Mouse (Mus musculus): Measurements from ENCODE around the gene Olfr522. TPM values are rescaled to one million over a fixed set of nuclear protein-coding genes. Genes with fewer than 3 reads are reported as not detected.

Olfr522 gene
- total RNA-seq, 2 experiments from 2014 or later: not detected

GRCm38 (mm10) chr7:140115583-140116328, 48.8 kb downstream of the Olfr522 start, which contains the start of gene Paox:
Gene Paox (plus strand): TSS chr7:140115799.
- peak; percentile 38 for DNase-seq

GRCm38 (mm10) chr7:140111943-140112342, 52.6 kb downstream of the Olfr522 start:
- no peak for DNase-seq

Other genes with a start within 250 kb of the Olfr522 start
- gene Utf1, start 221.0 kb downstream of the Olfr522 start, total RNA-seq (2021): not detected
- gene 6430531B16Rik, start 186.0 kb downstream of the Olfr522 start, total RNA-seq (2021): not detected
- 1 to 10 TPM in 1 of 2 experiments, under 1 TPM in 1; 0.35 to 1.1 TPM for gene Adam8, start 172.2 kb downstream of the Olfr522 start, total RNA-seq (2021)
- gene Zfp511, start 128.4 kb downstream of the Olfr522 start, total RNA-seq (2021): 1 to 10 TPM; 8.8 to 10.0 TPM
- gene Tubgcp2, start 128.1 kb downstream of the Olfr522 start, total RNA-seq (2021): 10 to 100 TPM; 21.9 to 29.6 TPM
- gene Msx3, start 115.7 kb downstream of the Olfr522 start, total RNA-seq (2021): not detected
- gene Caly, start 82.2 kb downstream of the Olfr522 start, total RNA-seq (2021): under 1 TPM in 1 of 2 experiments, not detected in 1; 0.36 TPM
- gene Prap1, start 71.4 kb downstream of the Olfr522 start, total RNA-seq (2021): not detected
- 10 to 100 TPM; 31.2 TPM for gene Fuom, start 62.3 kb downstream of the Olfr522 start, total RNA-seq (2021)
- gene Paox, start 49.0 kb downstream of the Olfr522 start, total RNA-seq (2021): 1 to 10 TPM; 4.7 to 4.8 TPM
- 10 to 100 TPM; 83.5 to 93.1 TPM for gene Echs1, start 48.3 kb downstream of the Olfr522 start, total RNA-seq (2021)
- 10 to 100 TPM; 21.9 to 23.5 TPM for gene Mtg1, start 27.2 kb downstream of the Olfr522 start, total RNA-seq (2021)
- under 1 TPM; 0.56 to 0.61 TPM for gene Sprn, start 9.9 kb downstream of the Olfr522 start, total RNA-seq (2021)
- not detected for gene Olfr523, start 8.5 kb upstream of the Olfr522 start, total RNA-seq (2021)
- gene Olfr524, start 41.2 kb upstream of the Olfr522 start, total RNA-seq (2021): not detected
- gene Cd163l1, start 53.5 kb upstream of the Olfr522 start, total RNA-seq (2021): not detected
- gene 5830411N06Rik, start 82.5 kb upstream of the Olfr522 start, total RNA-seq (2021): not detected
- gene Olfr525, start 156.1 kb upstream of the Olfr522 start, total RNA-seq (2021): not detected
- not detected for gene Olfr527, start 169.3 kb upstream of the Olfr522 start, total RNA-seq (2021)
- not detected for gene Olfr60, start 196.9 kb upstream of the Olfr522 start, total RNA-seq (2021)
- gene Olfr530, start 211.6 kb upstream of the Olfr522 start, total RNA-seq (2021): not detected
- gene Olfr531, start 238.2 kb upstream of the Olfr522 start, total RNA-seq (2021): not detected

Measured in gastrocnemius, postnatal 10 days (tissue).